Mouse (Mus musculus): ENCODE results near the gene Flywch2. TPM values are rescaled to one million over a fixed set of nuclear protein-coding genes. Genes with fewer than 3 reads are reported as not detected.
A peak's percentile ranks its signal among the peaks of the same experiment; 100 is the strongest.

Flywch2 gene
- polyA plus RNA-seq, 1 experiment from 2014 or later: 76.7 TPM

DNA sequence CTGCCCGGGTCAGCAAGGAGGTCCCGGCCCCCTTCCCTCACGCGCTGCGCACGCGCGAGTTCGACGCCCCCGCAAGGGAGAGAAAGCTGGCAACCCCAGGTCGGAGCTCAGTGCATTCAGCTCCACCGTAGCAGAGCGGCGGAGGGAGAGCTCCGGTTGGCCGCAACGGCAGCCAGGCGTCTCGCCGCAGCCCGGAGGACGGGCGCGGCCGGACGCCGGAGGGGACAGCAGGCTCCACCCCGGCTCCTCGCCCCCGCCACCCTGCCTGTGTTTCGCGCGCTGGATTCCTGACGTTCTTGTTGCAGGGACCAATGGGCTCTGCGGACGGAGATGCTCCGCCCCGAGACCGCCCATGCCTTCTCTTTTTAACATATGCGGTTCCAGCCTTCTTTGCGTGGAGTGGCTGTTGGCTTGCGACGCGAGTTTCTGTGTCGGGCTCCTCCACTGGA lies 45.7 kb downstream of the Flywch2 start:
- peaks cover 84% of the 10 kb centered on the region for H3K27me3 ChIP-seq
- WGBS: 1% methylated on average over 46 of the region's 46 CpGs
- peaks cover 32% of the 10 kb centered on the region for H3K4me1 ChIP-seq (replicated peaks)
- peak overlapping the region; percentile 67 for H3K9ac ChIP-seq (replicated peaks)
- peak overlapping the region; percentile 56 for H3K27ac ChIP-seq
- peak overlapping the region; percentile 97 for H3K4me2 ChIP-seq
- no peaks in the 10 kb centered on the region for H3K9me3 ChIP-seq
- H3K4me3 ChIP-seq (replicated peaks): peak overlapping the region; percentile 67
- peak; percentile 29; the same call in 1 of the 2 replicates for ATAC-seq (ENCODE audit: insufficient number of reproducible peaks, insufficient read depth, low FRiP score, low TSS enrichment, low read depth)
- peaks cover 13% of the 10 kb centered on the region for H3K36me3 ChIP-seq

DNA sequence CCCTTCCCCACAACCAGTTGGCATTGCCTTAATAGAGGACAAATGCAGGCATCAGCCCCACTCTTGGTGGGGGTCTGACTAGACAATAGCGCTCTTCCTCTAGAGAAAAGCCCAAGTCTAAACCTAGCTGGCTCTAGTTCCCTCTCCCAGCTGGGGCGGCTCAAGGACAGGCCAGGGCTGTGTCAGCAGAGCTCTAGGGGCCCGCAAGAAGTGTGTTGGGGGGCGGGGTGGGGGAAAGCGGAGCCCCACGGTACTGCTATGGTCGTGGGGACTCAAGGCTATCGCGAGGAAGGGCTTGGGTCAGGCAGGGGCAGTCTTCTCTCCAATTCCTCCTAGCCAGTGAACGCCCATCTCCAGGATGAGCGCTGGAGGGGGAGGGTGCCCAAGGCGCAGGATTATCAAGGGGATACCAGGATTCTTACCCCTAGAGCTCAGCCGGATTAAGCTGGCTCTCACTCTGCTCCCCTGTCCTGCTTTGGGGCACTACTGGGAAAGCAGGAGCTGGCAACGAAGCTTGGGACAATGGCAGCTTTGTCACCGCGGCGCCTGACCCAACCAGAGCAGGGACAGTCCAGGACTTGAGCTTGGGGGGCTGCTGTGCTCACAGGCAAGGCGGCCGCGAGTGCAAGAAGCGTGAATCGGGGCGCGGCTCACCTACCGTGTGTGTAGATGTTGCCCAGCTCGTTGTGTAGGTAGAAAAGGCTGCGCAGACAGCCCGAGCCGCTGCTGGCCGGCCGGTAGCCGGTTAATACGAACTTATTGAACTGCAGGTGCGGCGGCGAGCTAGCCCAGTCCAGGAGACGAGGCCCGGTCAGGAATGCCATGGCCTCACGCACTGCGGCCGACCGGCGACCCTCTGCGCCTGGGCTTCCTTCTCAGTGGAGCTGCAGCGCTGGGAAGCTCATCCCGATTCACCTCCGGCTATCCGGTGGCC lies 46.4 kb downstream of the Flywch2 start:
- peak overlapping the region; percentile 56 for H3K27ac ChIP-seq
- peaks cover 20% of the 10 kb centered on the region for H3K36me3 ChIP-seq
- ATAC-seq (ENCODE audit: insufficient number of reproducible peaks, insufficient read depth, low FRiP score, low TSS enrichment, low read depth): peak; percentile 13; the same call in 1 of the 2 replicates
- peak overlapping the region; percentile 67 for H3K4me3 ChIP-seq (replicated peaks)
- H3K4me2 ChIP-seq: peak overlapping the region; percentile 97
- no peaks in the 10 kb centered on the region for H3K9me3 ChIP-seq
- H3K9ac ChIP-seq (replicated peaks): peak overlapping the region; percentile 67
- H3K27me3 ChIP-seq: peaks cover 77% of the 10 kb centered on the region
- H3K4me1 ChIP-seq (replicated peaks): peaks cover 25% of the 10 kb centered on the region
- under 1% methylated on average over 48 of the region's 48 CpGs for WGBS

DNA sequence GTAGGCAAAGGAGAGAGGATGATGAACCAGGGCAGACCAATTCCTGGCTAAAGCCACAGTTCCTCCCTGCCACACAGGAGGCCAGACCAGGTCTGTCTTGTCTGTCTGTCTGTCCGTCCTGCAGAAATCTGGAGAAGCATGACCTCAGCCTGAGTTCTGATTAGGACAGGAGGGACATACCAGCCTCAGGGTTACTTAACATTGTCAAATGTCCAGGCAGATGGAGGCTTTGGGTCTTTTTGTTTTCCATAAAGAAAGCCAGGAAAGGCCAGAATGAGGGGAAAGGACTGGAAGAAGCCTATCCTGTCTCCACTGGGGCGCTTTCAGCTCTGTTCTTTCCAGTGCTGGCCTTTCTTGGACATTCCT lies 47.1 kb downstream of the Flywch2 start:
- peak overlapping the region; percentile 67 for H3K9ac ChIP-seq (replicated peaks)
- peaks cover 70% of the 10 kb centered on the region for H3K27me3 ChIP-seq
- peaks cover 21% of the 10 kb centered on the region for H3K4me1 ChIP-seq (replicated peaks)
- ATAC-seq (ENCODE audit: insufficient number of reproducible peaks, insufficient read depth, low FRiP score, low TSS enrichment, low read depth): no peak
- H3K27ac ChIP-seq: no peak overlapping the region
- no peaks in the 10 kb centered on the region for H3K9me3 ChIP-seq
- H3K36me3 ChIP-seq: peaks cover 26% of the 10 kb centered on the region
- H3K4me2 ChIP-seq: peak overlapping the region; percentile 97
- H3K4me3 ChIP-seq (replicated peaks): peak overlapping the region; percentile 67
- 47% methylated on average over 2 of the region's 2 CpGs for WGBS

DNA sequence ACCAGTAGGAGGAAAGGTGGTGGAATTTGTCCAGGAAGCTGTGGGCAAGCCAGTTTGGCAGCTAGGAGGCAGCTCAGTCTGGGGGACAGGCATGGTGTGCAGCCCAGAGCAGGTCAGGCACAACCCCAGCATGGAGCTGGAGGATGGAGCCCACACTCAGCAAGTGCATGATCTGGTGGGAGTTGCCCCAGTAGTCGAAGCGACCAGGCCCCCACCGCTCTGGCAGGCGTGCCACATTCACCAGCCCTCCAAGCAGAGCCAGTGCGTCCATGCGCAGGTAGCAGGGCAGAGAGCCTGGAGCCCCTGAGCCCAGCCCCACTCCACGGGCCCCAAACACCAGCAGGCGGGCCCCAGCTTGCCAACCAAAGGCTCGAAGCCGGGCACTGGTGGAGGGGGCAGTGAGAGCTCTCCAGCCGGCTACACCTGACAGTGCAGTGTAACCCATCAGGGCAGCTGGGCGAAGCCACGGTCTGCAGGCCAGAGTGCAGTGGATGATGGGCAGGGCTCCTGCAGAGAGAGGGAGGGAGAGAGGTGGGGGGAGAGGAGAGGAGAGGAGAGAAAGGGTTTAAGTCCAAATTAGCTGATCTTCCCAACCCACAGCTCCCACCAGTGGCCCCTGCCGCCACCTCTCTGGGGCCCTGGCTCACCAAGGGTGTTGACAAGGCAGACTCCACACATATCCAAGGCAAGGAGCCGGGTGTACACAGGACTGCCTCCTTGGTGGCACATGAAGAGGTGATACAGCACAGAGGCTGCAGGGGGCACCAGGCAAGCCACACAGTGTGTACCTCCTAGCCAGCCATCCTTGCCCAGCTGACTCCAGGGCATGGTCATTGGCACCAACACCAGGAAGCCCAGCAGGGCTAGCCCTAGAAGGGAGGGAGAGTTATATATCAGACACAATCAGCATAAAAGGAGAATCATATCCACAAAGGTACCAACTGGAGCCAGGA lies 48.1 kb downstream of the Flywch2 start:
- Histone ChIP-seq H3K27me3 (peaks cover 60% of the 10 kb centered on the region), H3K4me3 (replicated peaks) (no peak overlapping the region; the same call in 1 of the 2 replicates), H3K9ac (replicated peaks) (peak overlapping the region; percentile 31; the same call in 1 of the 2 replicates), H3K27ac (no peak overlapping the region), H3K36me3 (peaks cover 30% of the 10 kb centered on the region), H3K4me2 (no peak overlapping the region), H3K4me1 (replicated peaks) (peaks cover 21% of the 10 kb centered on the region), H3K9me3 (no peaks in the 10 kb centered on the region)
- WGBS: 68% methylated on average over 15 of the region's 15 CpGs
- ATAC-seq (ENCODE audit: insufficient number of reproducible peaks, insufficient read depth, low FRiP score, low TSS enrichment, low read depth): no peak

DNA sequence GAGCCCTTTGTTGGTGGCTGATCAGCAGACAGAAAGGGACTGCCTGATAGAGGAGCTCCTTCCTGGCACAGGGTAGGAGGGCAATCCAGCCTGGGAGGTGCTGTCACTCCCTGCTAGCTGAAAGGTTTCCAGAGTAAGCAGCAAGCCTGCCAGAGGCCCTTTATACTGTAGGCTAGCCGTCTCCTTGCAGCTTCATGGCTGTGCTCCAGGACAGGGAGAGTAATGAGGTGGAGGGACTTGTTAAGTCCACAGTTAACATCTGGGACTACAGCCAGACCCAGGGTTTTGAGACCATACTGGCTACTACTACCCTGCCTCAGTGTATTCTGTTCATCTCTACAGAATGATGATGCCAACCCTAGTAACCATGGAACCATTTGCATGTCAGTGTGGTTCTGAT lies 51.5 kb downstream of the Flywch2 start:
- Histone ChIP-seq H3K9ac (replicated peaks) (no peak overlapping the region), H3K4me2 (no peak overlapping the region), H3K27ac (no peak overlapping the region), H3K4me1 (replicated peaks) (peaks cover 4% of the 10 kb centered on the region), H3K9me3 (no peaks in the 10 kb centered on the region), H3K4me3 (replicated peaks) (no peak overlapping the region), H3K36me3 (peaks cover 30% of the 10 kb centered on the region), H3K27me3 (peaks cover 26% of the 10 kb centered on the region)
- ATAC-seq (ENCODE audit: insufficient number of reproducible peaks, insufficient read depth, low FRiP score, low TSS enrichment, low read depth): no peak
- 80% methylated on average over 1 of the region's 1 CpGs for WGBS

DNA sequence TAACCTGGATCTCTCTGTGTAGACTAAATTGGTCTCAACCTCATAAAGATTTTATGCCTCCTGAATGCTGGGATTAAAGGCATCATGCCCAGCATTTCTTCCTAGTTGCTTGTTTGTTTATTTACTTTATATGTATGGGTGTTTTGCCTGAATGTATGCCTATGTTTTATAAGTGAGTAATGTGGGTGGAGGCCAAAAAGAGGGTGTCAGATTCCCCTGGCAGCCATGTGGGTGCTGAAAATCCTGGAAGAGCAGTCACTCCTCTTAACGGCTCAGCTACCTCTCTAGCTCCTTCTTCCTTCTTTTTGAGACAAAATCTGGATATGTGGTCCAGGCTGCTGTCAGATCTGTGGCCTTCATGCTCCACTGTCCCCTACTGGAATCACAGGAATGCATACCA lies 55.4 kb downstream of the Flywch2 start:
- Histone ChIP-seq H3K9me3 (no peaks in the 10 kb centered on the region), H3K9ac (replicated peaks) (no peak overlapping the region), H3K27me3 (no peaks in the 10 kb centered on the region), H3K4me2 (no peak overlapping the region), H3K4me3 (replicated peaks) (no peak overlapping the region), H3K4me1 (replicated peaks) (peaks cover 11% of the 10 kb centered on the region), H3K27ac (no peak overlapping the region), H3K36me3 (peaks cover 19% of the 10 kb centered on the region)
- 53% methylated on average over 1 of the region's 1 CpGs for WGBS
- ATAC-seq (ENCODE audit: insufficient number of reproducible peaks, insufficient read depth, low FRiP score, low TSS enrichment, low read depth): no peak

Small RNAs within 50 kb of the gene (microRNA-seq; reads per million reads assigned to microRNA genes)
- gene Mir5125: 1.2 reads per million

Other genes with a start within 250 kb of the Flywch2 start
- 24.7 and 26.6 TPM in 2 replicates for gene Zfp213, start 221.8 kb downstream of the Flywch2 start, polyA plus RNA-seq (2016; fragmentation: Nextera tagmentation; extraction: Ambion mirVana)
- 22.0 and 25.5 TPM in 2 replicates for gene Zfp13, start 186.6 kb downstream of the Flywch2 start, polyA plus RNA-seq (2016; fragmentation: Nextera tagmentation; extraction: Ambion mirVana)
- 0.37 and 0.45 TPM in 2 replicates for gene Zscan10, start 185.2 kb downstream of the Flywch2 start, polyA plus RNA-seq (2016; fragmentation: Nextera tagmentation; extraction: Ambion mirVana)
- 0.92 and 0.99 TPM in 2 replicates for gene Mmp25, start 140.8 kb downstream of the Flywch2 start, polyA plus RNA-seq (2016; fragmentation: Nextera tagmentation; extraction: Ambion mirVana)
- 1.2 and 1.3 TPM in 2 replicates for gene Bicdl2, start 125.6 kb downstream of the Flywch2 start, polyA plus RNA-seq (2016; fragmentation: Nextera tagmentation; extraction: Ambion mirVana)
- gene Hcfc1r1, start 112.5 kb downstream of the Flywch2 start, polyA plus RNA-seq (2016; fragmentation: Nextera tagmentation; extraction: Ambion mirVana): 48.6 and 51.7 TPM in 2 replicates
- 55.1 and 56.3 TPM in 2 replicates for gene Thoc6, start 112.2 kb downstream of the Flywch2 start, polyA plus RNA-seq (2016; fragmentation: Nextera tagmentation; extraction: Ambion mirVana)
- 5.7 and 7.6 TPM in 2 replicates for gene Tnfrsf12a, start 108.6 kb downstream of the Flywch2 start, polyA plus RNA-seq (2016; fragmentation: Nextera tagmentation; extraction: Ambion mirVana)
- gene Cldn6, start 106.8 kb downstream of the Flywch2 start, polyA plus RNA-seq (2016; fragmentation: Nextera tagmentation; extraction: Ambion mirVana): 19.9 and 22.7 TPM in 2 replicates
- gene Cldn9, start 102.1 kb downstream of the Flywch2 start, polyA plus RNA-seq (2016; fragmentation: Nextera tagmentation; extraction: Ambion mirVana): 5.6 and 6.4 TPM in 2 replicates
- gene 1520401A03Rik, start 63.3 kb downstream of the Flywch2 start, polyA plus RNA-seq (2016; fragmentation: Nextera tagmentation; extraction: Ambion mirVana): 1.8 and 2.5 TPM in 2 replicates
- gene Pkmyt1, start 59.7 kb downstream of the Flywch2 start, polyA plus RNA-seq (2016; fragmentation: Nextera tagmentation; extraction: Ambion mirVana): 49.1 and 53.1 TPM in 2 replicates
- gene Paqr4, start 45.2 kb downstream of the Flywch2 start, polyA plus RNA-seq (2016; fragmentation: Nextera tagmentation; extraction: Ambion mirVana): 11.6 and 13.6 TPM in 2 replicates
- gene Kremen2, start 40.2 kb downstream of the Flywch2 start, polyA plus RNA-seq (2016; fragmentation: Nextera tagmentation; extraction: Ambion mirVana): 30.0 and 34.8 TPM in 2 replicates
- 136 and 140 TPM in 2 replicates for gene Flywch1, start 14.5 kb downstream of the Flywch2 start, polyA plus RNA-seq (2016; fragmentation: Nextera tagmentation; extraction: Ambion mirVana)
- gene Srrm2, start 4.5 kb upstream of the Flywch2 start, polyA plus RNA-seq (2016; fragmentation: Nextera tagmentation; extraction: Ambion mirVana): 639 and 703 TPM in 2 replicates
- 1,179 and 1,231 TPM in 2 replicates for gene Elob, start 43.1 kb upstream of the Flywch2 start, polyA plus RNA-seq (2016; fragmentation: Nextera tagmentation; extraction: Ambion mirVana)
- not detected in 2 replicates for gene Prss33, start 50.0 kb upstream of the Flywch2 start, polyA plus RNA-seq (2016; fragmentation: Nextera tagmentation; extraction: Ambion mirVana)
- gene Prss32, start 57.8 kb upstream of the Flywch2 start, polyA plus RNA-seq (2016; fragmentation: Nextera tagmentation; extraction: Ambion mirVana): not detected in 2 replicates
- gene Prss41, start 58.1 kb upstream of the Flywch2 start, polyA plus RNA-seq (2016; fragmentation: Nextera tagmentation; extraction: Ambion mirVana): 1.7 and 3.1 TPM in 2 replicates
- not detected in 2 replicates for gene Prss21, start 82.0 kb upstream of the Flywch2 start, polyA plus RNA-seq (2016; fragmentation: Nextera tagmentation; extraction: Ambion mirVana)
- not detected in 2 replicates for gene Dcpp1, start 94.8 kb upstream of the Flywch2 start, polyA plus RNA-seq (2016; fragmentation: Nextera tagmentation; extraction: Ambion mirVana)
- gene Dcpp2, start 94.8 kb upstream of the Flywch2 start, polyA plus RNA-seq (2016; fragmentation: Nextera tagmentation; extraction: Ambion mirVana): not detected in 2 replicates
- gene Dcpp3, start 131.4 kb upstream of the Flywch2 start, polyA plus RNA-seq (2016; fragmentation: Nextera tagmentation; extraction: Ambion mirVana): not detected in 2 replicates
- not detected in 2 replicates for gene Sbp, start 155.6 kb upstream of the Flywch2 start, polyA plus RNA-seq (2016; fragmentation: Nextera tagmentation; extraction: Ambion mirVana)
- not detected in 2 replicates for gene Sbpl, start 169.2 kb upstream of the Flywch2 start, polyA plus RNA-seq (2016; fragmentation: Nextera tagmentation; extraction: Ambion mirVana)
- not detected in 2 replicates for gene Prss30, start 194.5 kb upstream of the Flywch2 start, polyA plus RNA-seq (2016; fragmentation: Nextera tagmentation; extraction: Ambion mirVana)
- gene Prss22, start 212.0 kb upstream of the Flywch2 start, polyA plus RNA-seq (2016; fragmentation: Nextera tagmentation; extraction: Ambion mirVana): 0.76 and 0.84 TPM in 2 replicates